Mouse (Mus musculus) monocyte, adult 2 months (primary cell): Measurements from ENCODE around the gene Pck2.
A peak's percentile ranks its signal among the peaks of the same experiment; 100 is the strongest.

Experiments
- DNase-seq, 2 experiments: peaks; one replicate each; pipeline ENCODE4 v3.0.0; 2022; ENCODE audit warnings: low spot score in 2 of 2, low read depth in 1 of 2

The Pck2 gene

DNA sequence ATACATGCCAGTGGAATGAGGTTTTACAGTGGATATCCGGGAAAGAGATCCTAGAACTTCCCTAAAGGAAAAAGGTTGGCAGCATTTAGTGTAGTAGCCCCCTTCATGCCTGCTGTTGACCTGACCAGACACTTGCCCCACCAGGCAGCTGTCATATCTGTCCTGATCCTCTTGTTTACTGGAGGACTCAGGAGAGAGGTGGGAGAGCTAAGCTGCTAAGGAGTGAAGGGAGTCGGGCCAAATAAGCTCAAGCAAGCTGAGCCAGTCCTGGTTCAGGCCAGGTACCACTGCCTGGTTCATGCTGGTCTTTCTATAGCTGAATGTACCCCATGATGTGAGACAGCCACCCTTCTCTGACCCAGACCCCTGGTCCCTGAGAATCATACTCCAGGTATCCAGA lies 13.4 kb upstream of the Pck2 start:
- no peak for DNase-seq

- no peak for DNase-seq
Measured at GRCm38 (mm10) chr14:55527940-55528339, 12.1 kb upstream of the Pck2 start.

DNA sequence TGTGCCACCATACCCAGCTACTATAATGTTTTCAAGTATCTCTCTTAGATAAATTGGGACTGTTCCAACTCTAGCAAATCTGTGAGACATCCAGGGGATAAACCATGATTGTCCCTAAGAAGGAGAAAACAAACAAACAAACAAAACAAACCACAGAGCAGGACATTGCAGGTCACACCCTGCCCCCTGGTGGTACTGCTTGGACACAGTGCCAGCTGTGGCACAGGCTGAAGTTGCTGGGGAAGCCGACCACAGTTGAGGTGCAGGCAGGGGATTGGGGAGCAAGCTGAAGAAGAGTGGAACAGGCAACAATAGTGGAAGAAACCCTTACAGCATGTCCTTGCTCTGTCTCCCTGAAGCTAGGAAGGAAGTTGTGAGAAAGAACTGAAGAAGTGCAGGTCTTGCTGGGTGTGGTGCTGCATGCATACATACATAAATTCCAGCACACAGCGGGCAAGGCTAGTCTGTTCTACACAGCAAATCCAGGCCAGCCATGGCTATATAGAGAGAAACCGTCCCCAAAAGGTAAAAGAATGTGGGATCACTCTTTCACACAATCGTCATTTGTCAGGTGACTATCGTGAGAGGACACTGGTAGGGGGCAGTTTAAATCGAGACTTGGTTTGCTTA lies 3.8 kb upstream of the Pck2 start:
- peak in 1 of 2 experiments; percentile 18 for DNase-seq

- peak in 1 of 2 experiments; percentile 6 for DNase-seq
Measured at GRCm38 (mm10) chr14:55540787-55541321, 788 bp downstream of the Pck2 start.

- DNase-seq, result no peak
Measured at GRCm38 (mm10) chr14:55542268-55542667, 2.2 kb downstream of the Pck2 start.

DNA sequence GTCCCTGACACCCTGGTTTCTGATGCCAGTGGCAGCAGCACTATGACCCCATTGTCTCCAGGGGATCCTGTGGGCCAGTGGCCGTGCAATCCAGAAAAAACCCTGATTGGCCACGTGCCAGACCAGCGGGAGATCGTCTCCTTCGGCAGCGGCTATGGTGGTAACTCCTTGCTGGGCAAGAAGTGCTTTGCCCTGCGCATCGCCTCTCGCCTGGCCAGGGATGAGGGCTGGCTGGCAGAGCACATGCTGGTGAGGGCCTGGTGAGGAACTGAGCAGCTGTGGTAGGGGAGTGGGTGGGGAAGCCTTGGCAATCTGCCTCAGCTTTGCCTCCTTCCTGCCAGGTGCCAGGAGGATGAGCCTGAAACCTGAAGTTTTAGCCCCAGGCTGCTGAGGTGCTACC lies 4.3 kb downstream of the Pck2 start:
- DNase-seq, result no peak

- DNase-seq, result no peak
Measured at GRCm38 (mm10) chr14:55550191-55550590, 10.1 kb downstream of the Pck2 start.

- DNase-seq, result no peak
Measured at GRCm38 (mm10) chr14:55551347-55551746, 11.3 kb downstream of the Pck2 start.

DNA sequence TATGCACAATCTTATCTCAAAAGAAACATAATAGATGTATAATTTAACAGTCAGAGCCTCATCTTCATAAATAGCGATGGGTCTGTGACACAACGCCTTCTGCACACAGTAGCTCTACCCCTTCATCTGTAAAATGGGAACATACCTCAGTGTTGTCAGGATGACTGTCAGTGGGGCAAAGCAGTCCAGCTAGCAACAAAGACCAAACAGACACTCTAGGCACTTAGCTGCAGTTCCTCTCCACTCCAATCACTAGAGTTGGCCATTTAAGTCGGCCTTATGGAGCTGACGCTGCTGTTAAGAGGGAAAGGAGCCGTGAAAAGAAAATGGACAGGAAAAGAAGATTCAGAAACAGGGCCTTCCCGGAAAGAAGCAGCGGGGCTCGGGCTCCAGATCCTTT lies 11.7 kb downstream of the Pck2 start:
- DNase-seq, result no peak

- DNase-seq, result no peak
Measured at GRCm38 (mm10) chr14:55554635-55555034, 14.6 kb downstream of the Pck2 start.

DNA sequence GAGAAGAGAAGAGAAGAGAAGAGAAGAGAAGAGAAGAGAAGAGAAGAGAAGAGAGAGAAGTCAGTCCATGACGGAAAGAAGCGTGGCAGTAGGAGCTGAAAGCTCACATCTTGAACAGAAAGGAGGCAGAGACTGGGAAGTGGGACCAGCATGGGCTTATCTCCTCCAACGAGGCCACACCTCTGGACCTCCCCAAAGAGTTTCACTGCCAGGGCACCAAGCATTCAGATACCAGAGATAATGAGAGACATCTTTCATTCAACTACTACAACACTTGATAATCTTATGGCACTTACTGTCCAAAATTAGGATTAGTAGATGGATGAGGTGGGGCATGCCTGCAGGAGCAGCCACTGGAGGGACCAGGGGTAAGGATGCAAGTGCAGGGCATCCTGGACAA lies 15.7 kb downstream of the Pck2 start:
- no peak for DNase-seq

GRCm38 (mm10) chr14:55557003-55557402 lies 16.9 kb downstream of the Pck2 start:
- DNase-seq, result peak; percentile 68 to 78

DNA sequence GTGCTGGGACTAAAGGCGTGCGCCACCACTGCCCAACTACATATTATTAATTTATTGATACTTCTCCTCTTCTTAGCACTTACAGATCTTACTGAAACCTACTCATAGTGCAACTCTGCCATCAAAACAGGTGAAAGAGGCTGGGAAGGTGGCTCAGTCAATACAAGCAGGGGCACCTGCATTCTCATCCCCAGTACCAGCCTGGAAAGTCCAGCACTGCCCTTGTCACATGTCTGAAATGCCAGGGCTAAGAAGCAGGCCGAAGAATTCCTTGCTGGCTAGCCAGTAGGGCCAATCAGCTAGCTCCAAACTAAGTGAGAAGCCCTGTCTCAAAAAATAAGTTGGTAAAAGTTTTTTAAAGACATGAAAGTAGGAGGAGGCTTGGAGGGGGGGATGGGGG lies 17.5 kb downstream of the Pck2 start:
- DNase-seq, result no peak

- DNase-seq, result no peak
Measured at GRCm38 (mm10) chr14:55558740-55559448, 18.8 kb downstream of the Pck2 start.

- DNase-seq, result peak; percentile 77 to 84
Measured at GRCm38 (mm10) chr14:55559799-55560201, 19.7 kb downstream of the Pck2 start, which contains the start of gene Dcaf11. Dcaf11 (plus strand) TSS chr14:55560006.

DNA sequence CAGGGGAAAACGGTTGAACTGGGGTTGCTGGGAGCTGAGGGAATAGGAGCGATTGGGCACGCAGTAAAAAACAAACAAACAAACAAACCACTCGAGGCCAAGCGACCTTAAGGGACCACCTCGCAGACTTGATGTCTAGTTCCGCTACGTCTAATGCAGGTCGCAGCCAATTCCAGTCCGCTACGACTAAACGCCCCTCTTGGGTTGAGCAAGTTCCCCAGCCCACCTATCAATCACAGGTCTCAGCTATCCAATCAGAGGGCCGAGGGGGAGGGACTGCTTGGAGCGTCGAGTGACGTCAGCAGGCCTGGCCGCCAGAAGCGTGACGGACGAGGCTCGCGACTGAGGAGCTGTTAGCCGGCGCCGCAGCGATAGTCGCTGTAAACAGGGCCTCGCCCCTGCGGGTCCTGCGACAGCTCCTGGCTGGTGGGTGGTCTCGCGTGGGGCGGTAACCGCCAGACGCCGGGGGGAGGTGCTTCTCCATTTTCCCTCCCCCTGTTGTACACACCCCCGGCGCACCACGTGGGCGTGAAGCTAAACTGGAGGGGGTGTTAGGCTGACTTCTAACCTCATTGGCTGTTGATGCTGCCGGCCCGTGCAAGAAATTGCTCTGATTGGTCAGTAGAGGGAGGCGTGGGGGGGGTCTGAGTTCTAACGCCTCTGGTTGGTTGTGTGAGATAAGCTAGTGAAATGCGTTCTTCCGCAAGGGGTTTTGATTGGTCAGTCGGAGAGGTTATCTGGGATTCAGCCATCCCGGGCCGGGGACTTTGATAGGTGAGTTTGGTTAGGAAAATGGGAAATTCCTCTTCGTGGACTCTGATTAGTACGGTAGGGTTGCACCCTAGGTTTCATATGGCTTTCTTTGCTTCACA lies 20.4 kb downstream of the Pck2 start, which contains the start of gene A730061H03Rik:
A730061H03Rik (minus strand) TSS at position 205 of the 872 bp plus-strand sequence.
- DNase-seq, result peak; percentile 98

- DNase-seq, result no peak
Measured at GRCm38 (mm10) chr14:55561860-55562259, 21.8 kb downstream of the Pck2 start.

GRCm38 (mm10) chr14:55563249-55563648 lies 23.2 kb downstream of the Pck2 start:
- DNase-seq, result no peak

- DNase-seq, result no peak
Measured at GRCm38 (mm10) chr14:55565748-55566147, 25.7 kb downstream of the Pck2 start.

DNA sequence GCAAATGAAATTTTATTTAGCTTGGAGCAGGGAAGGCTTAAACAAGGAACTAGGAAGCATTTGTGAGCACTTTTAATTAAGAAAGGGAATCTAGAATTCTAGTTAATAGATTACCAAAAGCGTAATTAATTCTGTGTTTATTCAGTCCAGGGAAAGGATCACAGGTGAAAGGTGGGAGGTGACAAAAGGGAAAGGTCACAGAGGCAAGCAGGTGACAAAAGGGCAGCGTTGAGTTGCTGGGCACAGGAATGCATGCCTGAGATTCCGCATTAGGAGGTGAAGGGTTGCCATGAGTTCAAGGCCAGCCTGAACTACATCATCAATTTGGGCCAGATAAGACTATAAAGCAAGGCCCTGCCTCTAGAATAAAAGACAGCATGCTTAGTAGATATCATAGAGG lies 27.4 kb downstream of the Pck2 start:
- DNase-seq, result no peak

DNA sequence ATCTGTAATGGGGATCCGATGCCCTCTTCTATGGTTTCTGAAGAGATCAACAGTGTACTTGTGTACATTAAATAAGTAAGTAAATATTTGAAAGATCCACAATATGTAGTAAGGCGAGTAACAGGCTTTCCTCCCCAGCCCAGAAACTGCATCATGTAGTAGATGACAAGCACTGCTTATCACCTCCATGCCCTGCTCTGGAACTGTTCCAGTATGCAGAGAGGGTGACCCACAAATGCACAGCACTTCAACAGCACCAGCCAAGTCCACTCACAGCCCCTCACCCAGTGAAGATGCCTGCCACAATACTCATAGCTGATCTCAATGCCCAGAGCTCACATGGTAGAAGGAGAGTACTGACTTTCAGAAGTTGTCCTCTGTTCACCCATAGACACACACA lies 30.5 kb downstream of the Pck2 start:
- no peak for DNase-seq
